Mouse (Mus musculus): ENCODE data around the gene Calr4.

DNA sequence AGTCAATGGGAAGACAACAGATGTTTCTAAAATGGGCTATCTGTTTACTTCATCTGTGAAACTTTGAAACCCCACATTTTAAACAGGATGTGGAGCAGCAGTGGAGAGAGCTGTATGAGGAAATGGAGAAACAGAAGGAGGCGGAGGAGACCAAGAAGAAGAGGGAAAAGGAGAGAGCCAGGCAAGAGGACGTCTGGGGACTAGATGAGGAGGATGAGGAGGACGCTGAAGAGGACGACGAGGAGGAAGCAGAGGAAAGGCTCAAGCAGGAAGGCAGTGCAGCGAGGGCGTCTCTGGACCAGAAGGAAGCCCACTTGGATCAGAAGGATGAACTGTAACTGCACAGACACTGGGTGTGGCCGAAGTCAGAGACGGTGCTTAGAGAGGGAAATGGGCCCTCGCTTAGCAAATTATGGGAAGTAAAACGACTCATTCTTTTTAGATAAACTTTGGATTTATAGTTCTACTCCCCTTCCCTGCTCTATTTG, 19.4 kb downstream of the Calr4 start:
- TF ChIP-seq CTCF (IDR thresholded peaks at IDR 0.05 in 2 of 3, conservative IDR thresholded peaks at IDR 0.05 in 1 of 3; ENCODE audit: control insufficient read depth in 1 of 3, insufficient read depth in 1 of 3, low read depth in 2 of 3, low read length in 3 of 3, poor library complexity in 1 of 3, severe bottlenecking in 1 of 3) (no peak), USF1 (IDR thresholded peaks at IDR 0.05; ENCODE audit: low read depth, low read length) (no peak), HCFC1 (IDR thresholded peaks at IDR 0.05; ENCODE audit: low read depth, low read length) (no peak), UBTF (IDR thresholded peaks at IDR 0.05; ENCODE audit: borderline replicate concordance, insufficient read depth, low read depth, low read length) (no peak), RCOR1 (IDR thresholded peaks at IDR 0.05; ENCODE audit: low read depth, low read length) (no peak), MAZ (IDR thresholded peaks at IDR 0.05; ENCODE audit: low read depth, low read length) (no peak), GATA1 (IDR thresholded peaks at IDR 0.05; ENCODE audit: low read depth, low read length) (no peak), BHLHE40 (IDR thresholded peaks at IDR 0.05; ENCODE audit: borderline replicate concordance, low read depth, low read length) (no peak), CHD1 (IDR thresholded peaks at IDR 0.05; ENCODE audit: low read depth, low read length) (no peak), EP300 (IDR thresholded peaks at IDR 0.05; ENCODE audit: low read depth in 1 of 2, low read length in 2 of 2) (no peak; a peak in 2 of 4 replicates), POLR2AphosphoS5 (IDR thresholded peaks at IDR 0.05; ENCODE audit: borderline replicate concordance, low read depth, low read length) (no peak), POLR2A (IDR thresholded peaks at IDR 0.05; ENCODE audit: control insufficient read depth in 1 of 2, insufficient read depth in 1 of 2, low read depth in 1 of 2, low read length in 2 of 2, poor library complexity in 1 of 2) (no peak), SMC3 (IDR thresholded peaks at IDR 0.05; ENCODE audit: low read depth, low read length) (no peak), GABPA (IDR thresholded peaks at IDR 0.05; ENCODE audit: low read depth, low read length) (no peak)

All from MEL (cell line).